Mouse (Mus musculus) erythroblast, embryonic 14.5 days (primary cell): ENCODE results near the gene Amotl1. TPM values are rescaled to one million over a fixed set of nuclear protein-coding genes. Genes with fewer than 3 reads are reported as not detected.

Source experiments
- H3K27me3 ChIP-seq: 2 replicates; pipeline ENCODE4 v1.6.1; 2012; ENCODE audit warnings: inconsistent platforms; ENCODE audit not compliant: control insufficient read depth
- H3K36me3 ChIP-seq: 2 replicates; pipeline ENCODE4 v1.6.1; 2012; ENCODE audit warnings: mild to moderate bottlenecking, inconsistent platforms; ENCODE audit not compliant: control insufficient read depth
- H3K4me1 ChIP-seq: 2 replicates; pipeline ENCODE4 v1.6.1; 2012; ENCODE audit warnings: inconsistent platforms; ENCODE audit not compliant: control insufficient read depth
- H3K4me3 ChIP-seq: replicated peaks from 2 replicates; pipeline ENCODE3; 2012; ENCODE audit warnings: moderate library complexity, mild to moderate bottlenecking, inconsistent platforms
- H3K9me3 ChIP-seq: 2 replicates; pipeline ENCODE4 v1.6.1; 2012; ENCODE audit warnings: low read length, inconsistent platforms, mixed read lengths; ENCODE audit not compliant: control insufficient read depth
- GATA1 ChIP-seq: IDR thresholded peaks from 2 replicates; pipeline ENCODE4 v1.6.1; 2012; ENCODE audit warnings: low read length, inconsistent platforms, mixed read lengths
- TAL1 ChIP-seq: IDR thresholded peaks from 3 replicates; pipeline ENCODE4 v1.6.1; 2012; ENCODE audit warnings: low read length, inconsistent platforms, mixed read lengths
- polyA plus RNA-seq: library from polyadenylated mRNA; stranded (reverse); fragments of >175 nt; gene quantifications from 2 replicates; pipeline ENCODE4 v1.2.3, GENCODE M21; 2012

Amotl1 gene
- polyA plus RNA-seq, 1 experiment = 0.11 TPM

- Histone ChIP-seq H3K27me3 (no peaks in the 10 kb centered on the region), H3K4me1 (peaks cover 2% of the 10 kb centered on the region; the same call in 1 of the 2 replicates), H3K36me3 (no peaks in the 10 kb centered on the region; the same call in 1 of the 2 replicates), H3K9me3 (no peaks in the 10 kb centered on the region), H3K4me3 (no peak overlapping the region)
- TF ChIP-seq GATA1 (no peak), TAL1 (no peak)
These were observed 75.5 kb downstream of the Amotl1 start for GRCm38 (mm10) chr9:14569175-14569975.

DNA sequence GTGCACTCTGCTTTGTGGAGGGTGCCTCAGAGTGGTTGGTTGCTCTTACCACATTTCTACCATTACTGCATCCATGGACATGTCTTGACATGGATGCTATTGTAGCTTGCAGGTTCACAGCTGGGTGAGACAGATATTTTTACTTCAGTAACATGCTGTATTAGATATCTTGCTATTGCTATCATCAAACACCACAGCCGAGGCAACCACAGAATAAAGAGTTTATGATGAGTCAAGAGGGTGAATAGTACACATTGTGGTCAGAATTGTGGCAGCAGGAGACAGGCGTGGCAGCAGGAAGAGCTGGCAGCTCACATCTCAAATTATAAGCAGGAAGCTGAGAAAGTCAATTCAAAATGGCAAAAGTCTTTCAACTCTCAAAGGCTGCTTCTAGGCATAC, 76.4 kb downstream of the Amotl1 start:
- Histone ChIP-seq H3K36me3 (no peaks in the 10 kb centered on the region; the same call in 1 of the 2 replicates), H3K4me3 (no peak overlapping the region), H3K4me1 (peaks cover 2% of the 10 kb centered on the region; the same call in 1 of the 2 replicates), H3K9me3 (no peaks in the 10 kb centered on the region), H3K27me3 (no peaks in the 10 kb centered on the region)
- no peak for TF ChIP-seq TAL1
- TF ChIP-seq GATA1 = no peak

DNA sequence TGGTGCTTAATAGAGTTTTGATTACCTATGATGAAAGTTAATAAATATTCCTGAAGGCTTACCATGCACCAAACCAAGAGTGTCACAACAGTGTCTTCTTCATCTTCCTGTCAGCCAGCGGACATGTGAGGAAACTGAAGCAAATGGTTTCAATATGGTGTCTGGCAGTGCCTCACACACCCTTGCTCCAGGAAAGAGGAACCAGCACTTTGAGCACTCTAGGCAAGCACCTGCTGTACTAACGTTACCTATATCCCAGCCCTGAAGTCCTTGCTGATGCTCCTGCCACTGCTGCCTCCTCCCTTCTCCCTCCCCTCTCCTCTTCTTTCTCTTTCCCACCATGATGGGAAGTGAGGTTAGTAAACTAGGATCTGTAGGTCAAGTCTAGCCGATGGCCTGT, 80.4 kb downstream of the Amotl1 start:
- no peak for TF ChIP-seq TAL1
- no peak for TF ChIP-seq GATA1
- Histone ChIP-seq H3K9me3 (no peaks in the 10 kb centered on the region), H3K27me3 (no peaks in the 10 kb centered on the region), H3K4me3 (no peak overlapping the region), H3K4me1 (peaks cover 1% of the 10 kb centered on the region; the same call in 1 of the 2 replicates), H3K36me3 (no peaks in the 10 kb centered on the region; the same call in 1 of the 2 replicates)

- Histone ChIP-seq H3K27me3 (no peaks in the 10 kb centered on the region), H3K36me3 (no peaks in the 10 kb centered on the region; the same call in 1 of the 2 replicates), H3K4me3 (no peak overlapping the region), H3K4me1 (no peaks in the 10 kb centered on the region; the same call in 1 of the 2 replicates), H3K9me3 (no peaks in the 10 kb centered on the region)
- no peak for TF ChIP-seq TAL1
- TF ChIP-seq GATA1 = no peak
These were observed 81.5 kb downstream of the Amotl1 start for GRCm38 (mm10) chr9:14563351-14563750.

- no peaks in the 10 kb centered on the region for H3K9me3 ChIP-seq
- H3K36me3 ChIP-seq = no peaks in the 10 kb centered on the region; the same call in 1 of the 2 replicates
- H3K27me3 ChIP-seq = no peaks in the 10 kb centered on the region
- H3K4me3 ChIP-seq = no peak overlapping the region
- TF ChIP-seq TAL1 (no peak), GATA1 (no peak)
- H3K4me1 ChIP-seq = no peaks in the 10 kb centered on the region; the same call in 1 of the 2 replicates
These were observed 84.3 kb downstream of the Amotl1 start for GRCm38 (mm10) chr9:14560545-14560944.

DNA sequence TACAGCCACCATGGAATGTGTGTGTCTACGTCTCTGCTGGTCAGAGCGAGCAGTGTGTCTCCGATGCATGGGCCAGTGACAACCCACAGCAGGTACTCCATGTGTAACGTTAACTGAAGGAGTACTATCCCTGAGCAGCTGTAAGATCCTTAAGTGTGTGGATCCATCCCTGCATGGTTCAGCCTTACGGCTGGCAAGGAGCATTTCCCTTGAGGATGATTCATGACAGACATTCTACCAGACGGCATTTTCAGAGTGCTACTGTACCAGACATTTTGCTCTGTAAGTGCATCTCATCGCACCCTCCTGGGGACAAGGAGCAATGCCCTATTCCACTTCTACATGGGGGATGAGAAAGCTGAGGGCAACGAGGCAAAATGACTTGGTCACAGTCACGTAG, 84.9 kb downstream of the Amotl1 start:
- H3K27me3 ChIP-seq = no peaks in the 10 kb centered on the region
- no peak for TF ChIP-seq GATA1
- no peak for TF ChIP-seq TAL1
- no peak overlapping the region for H3K4me3 ChIP-seq
- no peaks in the 10 kb centered on the region for H3K9me3 ChIP-seq
- no peaks in the 10 kb centered on the region; the same call in 1 of the 2 replicates for H3K36me3 ChIP-seq
- no peaks in the 10 kb centered on the region; the same call in 1 of the 2 replicates for H3K4me1 ChIP-seq

GRCm38 (mm10) chr9:14559430-14559829, 85.4 kb downstream of the Amotl1 start:
- TF ChIP-seq TAL1 (no peak), GATA1 (no peak)
- H3K4me3 ChIP-seq = no peak overlapping the region
- no peaks in the 10 kb centered on the region; the same call in 1 of the 2 replicates for H3K36me3 ChIP-seq
- H3K4me1 ChIP-seq = no peaks in the 10 kb centered on the region; the same call in 1 of the 2 replicates
- H3K9me3 ChIP-seq = no peaks in the 10 kb centered on the region
- no peaks in the 10 kb centered on the region for H3K27me3 ChIP-seq

- no peak overlapping the region for H3K4me3 ChIP-seq
- no peaks in the 10 kb centered on the region for H3K9me3 ChIP-seq
- H3K36me3 ChIP-seq = no peaks in the 10 kb centered on the region; the same call in 1 of the 2 replicates
- H3K4me1 ChIP-seq = no peaks in the 10 kb centered on the region; the same call in 1 of the 2 replicates
- no peaks in the 10 kb centered on the region for H3K27me3 ChIP-seq
- TF ChIP-seq TAL1 = no peak
- no peak for TF ChIP-seq GATA1
These were observed 86.5 kb downstream of the Amotl1 start for GRCm38 (mm10) chr9:14558332-14558731.

DNA sequence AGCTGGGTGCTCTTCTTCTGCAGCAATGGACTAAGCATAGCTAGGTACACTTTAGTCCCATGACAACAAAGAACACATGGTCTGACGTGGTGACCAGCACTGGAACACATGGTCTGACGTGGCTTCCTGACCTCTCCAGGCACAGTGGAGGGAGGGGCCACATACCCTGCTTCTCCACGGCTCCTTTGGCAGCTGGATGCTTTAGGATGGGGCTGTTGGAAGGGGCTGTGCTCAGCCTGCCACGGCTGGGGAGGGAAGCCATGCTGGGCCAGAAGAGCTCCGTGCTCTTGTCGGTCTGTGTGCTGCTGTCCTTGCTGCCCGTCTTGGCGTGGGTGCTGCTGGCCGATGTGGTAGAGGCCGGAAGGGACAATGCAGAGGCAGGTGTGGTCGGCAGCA, 96.5 kb downstream of the Amotl1 start:
- no peak for TF ChIP-seq GATA1
- TF ChIP-seq TAL1 = no peak
- Histone ChIP-seq H3K4me3 (no peak overlapping the region), H3K9me3 (no peaks in the 10 kb centered on the region), H3K27me3 (no peaks in the 10 kb centered on the region), H3K4me1 (no peaks in the 10 kb centered on the region), H3K36me3 (peaks cover 4% of the 10 kb centered on the region; the same call in 1 of the 2 replicates)
